In the genomic region with DNA sequence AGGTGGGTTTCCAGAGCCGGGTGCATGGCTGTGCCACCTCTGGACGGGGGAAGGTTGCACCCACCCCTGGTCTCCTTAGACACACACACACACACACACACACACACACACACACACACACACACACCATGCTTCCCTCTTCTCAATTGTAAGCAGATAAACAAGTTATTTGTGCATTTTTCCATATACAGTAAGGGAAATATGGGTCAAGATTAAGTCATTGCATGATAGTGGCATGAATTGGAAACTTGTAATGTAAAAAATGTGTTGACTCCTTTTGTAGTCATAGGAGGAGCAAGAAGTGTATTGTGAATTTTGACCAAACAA, we compare ENCODE assay signal across 7 mouse cellular contexts. TPM values are rescaled to one million over a fixed set of nuclear protein-coding genes. Genes with fewer than 3 reads are reported as not detected.
DNase-seq lines count a peak whose midpoint lies in the region; ATAC-seq and TF ChIP-seq lines count a peak whose summit lies in the region.

No protein-coding gene starts in this region.

- H3K36me3 ChIP-seq in neural tube, embryonic 11.5 days (ENCODE audit: control insufficient read depth, insufficient read depth, low read length), result no peaks in the 10 kb centered on the region
- H3K36me3 ChIP-seq in forebrain, embryonic 10.5 days (replicated peaks), result no peaks in the 10 kb centered on the region
- no peaks in the 10 kb centered on the region for H3K36me3 ChIP-seq in limb, embryonic 14.5 days (ENCODE audit: control insufficient read depth, insufficient read depth, low read length)
- no peaks in the 10 kb centered on the region for H3K36me3 ChIP-seq in stomach, embryonic 15.5 days

- no peak for DNase-seq in neural tube, embryonic 11.5 days (ENCODE audit: low spot score)
- no peak for DNase-seq in neural tube, embryonic 10.5 days (ENCODE audit: extremely low spot score, low spot score)
- DNase-seq in forebrain, embryonic 10.5 days (ENCODE audit: extremely low spot score, low spot score), result no peak
- no peak for DNase-seq in limb, embryonic 14.5 days (ENCODE audit: low spot score)
- DNase-seq in cerebellum, adult 18-20 months, result no peak
- DNase-seq in right cerebral cortex, adult 2 months (ENCODE audit: low spot score in 2 of 2), result no peak

- peak overlapping the region; percentile 88 for H3K4me3 ChIP-seq in neural tube, embryonic 11.5 days (ENCODE audit: low read depth, low read length)
- H3K4me3 ChIP-seq in forebrain, embryonic 10.5 days, result peak overlapping the region; percentile 90
- H3K4me3 ChIP-seq in limb, embryonic 14.5 days (replicated peaks; ENCODE audit: low read length), result peak overlapping the region; percentile 97
- H3K4me3 ChIP-seq in stomach, embryonic 15.5 days (replicated peaks), result peak overlapping the region; percentile 94

- peaks cover 8% of the 10 kb centered on the region for H3K4me1 ChIP-seq in neural tube, embryonic 11.5 days (ENCODE audit: control insufficient read depth, insufficient read depth, low read length)
- H3K4me1 ChIP-seq in forebrain, embryonic 10.5 days, result peaks cover 44% of the 10 kb centered on the region
- peaks cover 8% of the 10 kb centered on the region for H3K4me1 ChIP-seq in limb, embryonic 14.5 days (ENCODE audit: control insufficient read depth, insufficient read depth, low read length)
- peaks cover 14% of the 10 kb centered on the region for H3K4me1 ChIP-seq in stomach, embryonic 15.5 days

- no peak for TF ChIP-seq POLR2A in limb, embryonic 14.5 days (IDR thresholded peaks at IDR 0.05; ENCODE audit: borderline replicate concordance, extremely low read depth, insufficient read depth, insufficient read length)

- 0% methylated on average over 2 of the region's 2 CpGs for WGBS in neural tube, embryonic 11.5 days
- WGBS in forebrain, embryonic 10.5 days, result 0% methylated on average over 2 of the region's 2 CpGs
- 0% methylated on average over 2 of the region's 2 CpGs for WGBS in limb, embryonic 14.5 days
- 0% methylated on average over 2 of the region's 2 CpGs for WGBS in stomach, embryonic 15.5 days

- peak overlapping the region; percentile 96 for H3K9ac ChIP-seq in neural tube, embryonic 11.5 days (ENCODE audit: low read length)
- H3K9ac ChIP-seq in limb, embryonic 14.5 days (ENCODE audit: low read depth, low read length, severe bottlenecking), result peak overlapping the region; percentile 92
- peak overlapping the region; percentile 98 for H3K9ac ChIP-seq in stomach, embryonic 15.5 days

- peak overlapping the region; percentile 71 for H3K4me2 ChIP-seq in neural tube, embryonic 11.5 days (ENCODE audit: low read depth)
- peak overlapping the region; percentile 78 for H3K4me2 ChIP-seq in limb, embryonic 14.5 days (replicated peaks; ENCODE audit: low read depth, low read length, severe bottlenecking)
- peak overlapping the region; percentile 73 for H3K4me2 ChIP-seq in stomach, embryonic 15.5 days

- H3K9me3 ChIP-seq in neural tube, embryonic 11.5 days (ENCODE audit: control insufficient read depth, low read length), result no peaks in the 10 kb centered on the region
- no peaks in the 10 kb centered on the region for H3K9me3 ChIP-seq in forebrain, embryonic 10.5 days
- no peaks in the 10 kb centered on the region for H3K9me3 ChIP-seq in limb, embryonic 14.5 days (ENCODE audit: control insufficient read depth, low read length)
- H3K9me3 ChIP-seq in stomach, embryonic 15.5 days, result no peaks in the 10 kb centered on the region

- peak overlapping the region; percentile 99 for H3K27ac ChIP-seq in neural tube, embryonic 11.5 days (ENCODE audit: low read depth, low read length)
- H3K27ac ChIP-seq in forebrain, embryonic 10.5 days, result peak overlapping the region; percentile 98
- peak overlapping the region; percentile 98 for H3K27ac ChIP-seq in limb, embryonic 14.5 days (replicated peaks; ENCODE audit: low read depth, low read length)
- H3K27ac ChIP-seq in stomach, embryonic 15.5 days, result peak overlapping the region; percentile 99

- no peak for ATAC-seq in neural tube, embryonic 11.5 days (ENCODE audit: insufficient read depth, low FRiP score, low TSS enrichment)
- no peak for ATAC-seq in limb, embryonic 14.5 days (ENCODE audit: low FRiP score, low read depth)
- no peak for ATAC-seq in stomach, embryonic 15.5 days (ENCODE audit: insufficient read depth, low FRiP score, low read depth)

- no peaks in the 10 kb centered on the region for H3K27me3 ChIP-seq in neural tube, embryonic 11.5 days (ENCODE audit: control insufficient read depth, insufficient read depth, low read length)
- H3K27me3 ChIP-seq in forebrain, embryonic 10.5 days (ENCODE audit: poor library complexity, severe bottlenecking), result no peaks in the 10 kb centered on the region
- H3K27me3 ChIP-seq in limb, embryonic 14.5 days (ENCODE audit: control insufficient read depth, insufficient read depth, low read length), result no peaks in the 10 kb centered on the region
- H3K27me3 ChIP-seq in stomach, embryonic 15.5 days (replicated peaks), result no peaks in the 10 kb centered on the region

RNA-seq across cellular contexts. Expression of gene Rfx7, which starts 1.0 kb away (rescaled TPM):
- 21.2 and 22.6 TPM in 2 replicates for polyA plus RNA-seq in neural tube, embryonic 11.5 days (2014; fragmentation: Nextera tagmentation; extraction: Ambion mirVana)
- 16.5 and 16.8 TPM in 2 replicates for polyA plus RNA-seq in forebrain, embryonic 10.5 days (2016; fragmentation: Nextera tagmentation; extraction: Ambion mirVana)
- 14.1 and 16.0 TPM in 2 replicates for polyA plus RNA-seq in limb, embryonic 14.5 days (2012; rRNA removed)
- 14.2 and 14.3 TPM in 2 replicates for polyA plus RNA-seq in limb, embryonic 14.5 days (2014; fragmentation: Nextera tagmentation; extraction: Ambion mirVana)
- polyA plus RNA-seq in stomach, embryonic 15.5 days (2015; fragmentation: Nextera tagmentation; extraction: Ambion mirVana), result 10.3 and 10.6 TPM in 2 replicates

RNA-seq across cellular contexts. Expression of gene Tex9, which starts 41.0 kb away (rescaled TPM):
- 48.7 and 52.8 TPM in 2 replicates for polyA plus RNA-seq in neural tube, embryonic 11.5 days (2014; fragmentation: Nextera tagmentation; extraction: Ambion mirVana)
- 75.5 and 89.5 TPM in 2 replicates for polyA plus RNA-seq in forebrain, embryonic 10.5 days (2016; fragmentation: Nextera tagmentation; extraction: Ambion mirVana)
- polyA plus RNA-seq in limb, embryonic 14.5 days (2012; rRNA removed), result 15.6 and 26.0 TPM in 2 replicates
- 24.0 and 26.5 TPM in 2 replicates for polyA plus RNA-seq in limb, embryonic 14.5 days (2014; fragmentation: Nextera tagmentation; extraction: Ambion mirVana)
- 23.3 and 25.0 TPM in 2 replicates for polyA plus RNA-seq in stomach, embryonic 15.5 days (2015; fragmentation: Nextera tagmentation; extraction: Ambion mirVana)
